Mouse (Mus musculus) neural tube, embryonic 12.5 days (tissue): Measurements from ENCODE around the gene Prr36. TPM values are rescaled to one million over a fixed set of nuclear protein-coding genes. Genes with fewer than 3 reads are reported as not detected.

ENCODE experiments used
- ATAC-seq: fragments of 200-750 bp; cut with Nextera tagmentation; 2 replicates; pipeline ENCODE4 v1.8.0; 2017; ENCODE audit warnings: low read depth, mild to moderate bottlenecking, moderate TSS enrichment, moderate library complexity; ENCODE audit not compliant: low FRiP score
- H3K27ac ChIP-seq: fragments of 300-500 bp; sonication (generic); 2 replicates; pipeline ENCODE4 v1.5.1; 2016
- H3K27me3 ChIP-seq: fragments of 300-500 bp; sonication (generic); replicated peaks from 2 replicates; pipeline ENCODE4 v1.6.1; 2016; ENCODE audit warnings: mild to moderate bottlenecking
- H3K36me3 ChIP-seq: fragments of 300-500 bp; sonication (generic); 2 replicates; pipeline ENCODE4 v1.6.1; 2016; ENCODE audit warnings: mild to moderate bottlenecking
- H3K4me1 ChIP-seq: fragments of 300-500 bp; sonication (generic); 2 replicates; pipeline ENCODE4 v1.6.1; 2016
- H3K4me2 ChIP-seq: fragments of 300-500 bp; sonication (generic); replicated peaks from 2 replicates; pipeline ENCODE4 v1.6.1; 2016; ENCODE audit warnings: mild to moderate bottlenecking
- H3K4me3 ChIP-seq: fragments of 300-500 bp; sonication (generic); 2 replicates; pipeline ENCODE4 v1.5.1; 2016
- H3K9ac ChIP-seq: fragments of 300-500 bp; sonication (generic); 2 replicates; pipeline ENCODE4 v1.6.1; 2016; ENCODE audit warnings: mild to moderate bottlenecking
- H3K9me3 ChIP-seq: fragments of 300-500 bp; sonication (generic); 2 replicates; pipeline ENCODE4 v1.6.1; 2016; ENCODE audit warnings: mild to moderate bottlenecking
- WGBS: fragments of 180-500 bp; shearing (Covaris S2); methylation state at CpG from one replicate; pipeline ENCODE4 v1.1.7; 2016; 5-methylcytosine and 5-hydroxymethylcytosine counted together
- polyA plus RNA-seq: library from polyadenylated mRNA; unstranded; fragments of >200 nt; fragmentation: Nextera tagmentation; extraction: Ambion mirVana; gene quantifications from 2 replicates; pipeline ENCODE4 v1.2.1, GENCODE M21; 2016

Gene Prr36
- polyA plus RNA-seq, 1 experiment from 2014 or later: 40.7 TPM

GRCm38 (mm10) chr8:4189031-4189722 lies 28.1 kb downstream of the Prr36 start:
- Histone ChIP-seq H3K27me3 (no peaks in the 10 kb centered on the region), H3K9me3 (no peaks in the 10 kb centered on the region), H3K36me3 (peaks cover 65% of the 10 kb centered on the region), H3K27ac (no peak overlapping the region), H3K9ac (no peak overlapping the region), H3K4me1 (peaks cover 18% of the 10 kb centered on the region), H3K4me2 (no peak overlapping the region), H3K4me3 (no peak overlapping the region)
- no peak for ATAC-seq
- WGBS: 26% methylated on average over 3 of the region's 3 CpGs

GRCm38 (mm10) chr8:4188605-4189004 lies 28.7 kb downstream of the Prr36 start:
- peaks cover 17% of the 10 kb centered on the region for H3K4me1 ChIP-seq
- no peak overlapping the region for H3K4me3 ChIP-seq
- no peak overlapping the region for H3K27ac ChIP-seq
- H3K9ac ChIP-seq: no peak overlapping the region
- no peaks in the 10 kb centered on the region for H3K9me3 ChIP-seq
- H3K27me3 ChIP-seq: no peaks in the 10 kb centered on the region
- peaks cover 68% of the 10 kb centered on the region for H3K36me3 ChIP-seq
- H3K4me2 ChIP-seq: no peak overlapping the region
- no peak for ATAC-seq

DNA sequence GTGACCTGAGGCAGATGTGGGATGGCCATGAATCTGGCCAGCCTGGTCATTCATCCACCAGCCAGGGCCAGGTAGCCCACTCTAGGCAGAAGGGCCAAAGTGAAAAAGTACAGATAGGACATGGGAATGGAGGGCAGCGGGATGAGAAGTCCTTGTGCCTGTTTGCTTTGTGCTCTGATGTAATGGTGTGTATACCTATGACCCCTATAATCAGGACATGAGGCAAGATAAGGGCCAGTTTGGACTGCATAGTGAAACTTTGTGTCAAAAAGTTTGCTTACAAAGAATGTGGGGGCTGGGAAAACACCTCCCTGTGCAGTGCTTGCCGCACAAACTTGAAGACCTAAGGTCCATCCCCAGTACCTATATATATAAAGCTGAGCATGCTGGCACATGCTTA lies 31.1 kb downstream of the Prr36 start:
- ATAC-seq: no peak
- H3K4me2 ChIP-seq: no peak overlapping the region
- H3K36me3 ChIP-seq: peaks cover 62% of the 10 kb centered on the region
- no peak overlapping the region for H3K4me3 ChIP-seq
- no peaks in the 10 kb centered on the region for H3K4me1 ChIP-seq
- H3K27me3 ChIP-seq: no peaks in the 10 kb centered on the region
- WGBS: 92% methylated on average over 2 of the region's 2 CpGs
- no peaks in the 10 kb centered on the region for H3K9me3 ChIP-seq
- H3K9ac ChIP-seq: no peak overlapping the region
- H3K27ac ChIP-seq: no peak overlapping the region

DNA sequence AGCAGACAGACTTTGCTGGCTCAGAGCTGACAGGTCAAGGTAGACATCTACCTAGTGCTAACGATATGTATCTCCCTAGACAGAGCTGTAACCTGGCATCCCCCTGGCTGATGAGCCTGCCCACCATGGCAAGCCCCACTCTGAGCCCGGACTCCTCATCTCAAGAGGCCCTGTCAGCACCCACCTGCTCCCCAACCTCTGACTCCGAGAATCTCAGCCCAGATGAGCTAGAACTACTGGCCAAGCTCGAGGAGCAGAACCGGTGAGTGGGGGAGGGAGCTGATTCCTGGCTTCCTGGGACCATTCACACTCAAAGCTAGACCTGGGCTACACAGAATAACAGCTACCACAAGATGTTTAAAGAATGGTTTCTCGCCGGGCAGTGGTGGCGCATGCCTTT lies 33.9 kb downstream of the Prr36 start:
- Histone ChIP-seq H3K9me3 (no peaks in the 10 kb centered on the region), H3K36me3 (peaks cover 45% of the 10 kb centered on the region)
- WGBS: 83% methylated on average over 8 of the region's 8 CpGs

GRCm38 (mm10) chr8:4174018-4174417 lies 43.2 kb downstream of the Prr36 start:
- Histone ChIP-seq H3K9me3 (no peaks in the 10 kb centered on the region), H3K4me1 (peaks cover 8% of the 10 kb centered on the region; the same call in 1 of the 2 replicates), H3K4me2 (no peak overlapping the region), H3K27me3 (no peaks in the 10 kb centered on the region), H3K27ac (no peak overlapping the region), H3K9ac (no peak overlapping the region), H3K36me3 (peaks cover 12% of the 10 kb centered on the region), H3K4me3 (no peak overlapping the region)
- ATAC-seq: no peak
- WGBS: 83% methylated on average over 2 of the region's 2 CpGs

More for the DNA sequence above, 33.9 kb downstream of the Prr36 start:
- H3K4me2 ChIP-seq: no peak overlapping the region
- H3K27me3 ChIP-seq: no peaks in the 10 kb centered on the region
- no peak overlapping the region for H3K9ac ChIP-seq
- H3K27ac ChIP-seq: no peak overlapping the region
- no peak overlapping the region for H3K4me3 ChIP-seq
- H3K4me1 ChIP-seq: no peaks in the 10 kb centered on the region
- ATAC-seq: no peak

DNA sequence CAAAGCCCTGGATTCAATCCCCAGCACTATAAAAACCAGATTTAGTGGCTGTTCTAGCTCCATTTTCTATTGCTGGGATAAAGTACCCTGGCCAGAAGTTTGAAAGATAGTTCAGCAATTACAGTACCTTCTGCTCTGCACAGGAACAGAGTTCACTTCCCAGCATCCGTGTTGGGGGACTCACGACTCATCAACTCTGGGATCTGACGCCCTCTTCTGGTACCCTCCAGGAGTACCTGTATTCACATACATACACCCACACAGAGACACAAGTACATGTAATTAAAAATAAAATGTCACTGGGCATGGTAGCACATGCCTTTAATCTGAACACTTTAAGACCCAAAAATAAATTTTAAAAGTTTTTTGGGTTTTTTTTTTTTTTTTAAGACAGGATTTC lies 44.8 kb downstream of the Prr36 start:
- H3K4me1 ChIP-seq: peaks cover 20% of the 10 kb centered on the region; the same call in 1 of the 2 replicates
- WGBS: 73% methylated on average over 3 of the region's 3 CpGs
- no peak for ATAC-seq

DNA sequence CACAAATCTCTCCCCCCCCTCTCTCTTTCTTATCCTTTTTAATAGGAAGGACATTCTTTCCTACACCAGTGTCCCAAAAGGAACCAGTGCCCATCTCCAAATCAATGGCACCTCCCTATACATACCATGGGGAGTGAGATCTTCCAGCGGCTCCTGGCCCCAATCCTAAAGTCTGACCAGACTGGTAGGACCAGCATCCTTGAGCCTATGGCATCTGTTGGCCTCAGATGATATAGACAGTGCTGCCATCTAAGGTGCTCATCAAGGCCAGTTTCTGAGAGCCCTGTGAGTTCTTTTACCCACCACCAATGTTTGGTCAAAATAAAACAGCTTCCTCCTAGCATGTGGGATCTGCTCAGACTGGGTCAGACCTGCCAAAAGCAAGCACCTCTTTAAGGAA lies 49.3 kb downstream of the Prr36 start:
- no peaks in the 10 kb centered on the region for H3K9me3 ChIP-seq
- no peaks in the 10 kb centered on the region for H3K27me3 ChIP-seq
- 93% methylated on average over 1 of the region's 1 CpGs for WGBS
- no peak overlapping the region for H3K27ac ChIP-seq
- peaks cover 26% of the 10 kb centered on the region for H3K4me1 ChIP-seq
- H3K9ac ChIP-seq: no peak overlapping the region
- no peak for ATAC-seq
- H3K4me2 ChIP-seq: peak overlapping the region; percentile 80
- no peak overlapping the region for H3K4me3 ChIP-seq
- no peaks in the 10 kb centered on the region for H3K36me3 ChIP-seq

More for the DNA sequence above, 44.8 kb downstream of the Prr36 start:
- Histone ChIP-seq H3K27ac (no peak overlapping the region), H3K9me3 (no peaks in the 10 kb centered on the region), H3K36me3 (peaks cover 12% of the 10 kb centered on the region), H3K9ac (no peak overlapping the region), H3K4me2 (no peak overlapping the region), H3K4me3 (no peak overlapping the region), H3K27me3 (no peaks in the 10 kb centered on the region)

DNA sequence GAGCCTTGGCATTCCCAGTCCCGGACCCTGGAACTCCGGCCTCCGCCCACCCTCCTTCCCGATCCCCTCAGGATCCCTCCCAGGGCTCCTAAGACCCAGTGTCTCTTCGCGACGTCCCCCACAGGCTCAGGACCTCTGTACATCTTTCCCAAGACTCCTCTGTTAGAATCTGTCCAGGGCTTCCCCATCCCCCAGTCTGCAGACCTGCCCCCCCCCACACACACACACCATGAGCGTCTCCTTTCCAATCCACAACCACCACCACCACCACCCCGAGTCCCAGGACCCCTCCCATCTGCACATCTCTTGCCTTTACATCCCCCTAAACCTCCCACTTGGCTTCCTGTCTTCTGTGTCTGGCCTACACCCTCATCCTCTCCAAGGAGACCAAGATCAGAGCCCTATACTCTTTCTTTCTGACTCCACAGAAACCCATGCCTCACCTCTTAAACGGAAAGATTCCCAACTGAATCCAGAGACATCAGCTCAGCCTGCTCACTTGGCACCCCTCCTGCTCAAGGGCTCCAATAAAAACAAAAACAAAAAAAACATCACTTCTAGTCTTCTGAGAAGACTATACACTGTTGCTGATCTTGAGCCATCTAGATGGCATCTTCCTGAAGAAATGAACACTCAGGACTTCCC lies 50.3 kb downstream of the Prr36 start:
- peak; percentile 11 for ATAC-seq
- Histone ChIP-seq H3K9me3 (no peaks in the 10 kb centered on the region), H3K27me3 (no peaks in the 10 kb centered on the region), H3K9ac (peak overlapping the region; percentile 87), H3K4me1 (peaks cover 26% of the 10 kb centered on the region), H3K27ac (no peak overlapping the region), H3K4me2 (peak overlapping the region; percentile 80), H3K4me3 (peak overlapping the region; percentile 89), H3K36me3 (no peaks in the 10 kb centered on the region)
- 14% methylated on average over 10 of the region's 10 CpGs for WGBS

DNA sequence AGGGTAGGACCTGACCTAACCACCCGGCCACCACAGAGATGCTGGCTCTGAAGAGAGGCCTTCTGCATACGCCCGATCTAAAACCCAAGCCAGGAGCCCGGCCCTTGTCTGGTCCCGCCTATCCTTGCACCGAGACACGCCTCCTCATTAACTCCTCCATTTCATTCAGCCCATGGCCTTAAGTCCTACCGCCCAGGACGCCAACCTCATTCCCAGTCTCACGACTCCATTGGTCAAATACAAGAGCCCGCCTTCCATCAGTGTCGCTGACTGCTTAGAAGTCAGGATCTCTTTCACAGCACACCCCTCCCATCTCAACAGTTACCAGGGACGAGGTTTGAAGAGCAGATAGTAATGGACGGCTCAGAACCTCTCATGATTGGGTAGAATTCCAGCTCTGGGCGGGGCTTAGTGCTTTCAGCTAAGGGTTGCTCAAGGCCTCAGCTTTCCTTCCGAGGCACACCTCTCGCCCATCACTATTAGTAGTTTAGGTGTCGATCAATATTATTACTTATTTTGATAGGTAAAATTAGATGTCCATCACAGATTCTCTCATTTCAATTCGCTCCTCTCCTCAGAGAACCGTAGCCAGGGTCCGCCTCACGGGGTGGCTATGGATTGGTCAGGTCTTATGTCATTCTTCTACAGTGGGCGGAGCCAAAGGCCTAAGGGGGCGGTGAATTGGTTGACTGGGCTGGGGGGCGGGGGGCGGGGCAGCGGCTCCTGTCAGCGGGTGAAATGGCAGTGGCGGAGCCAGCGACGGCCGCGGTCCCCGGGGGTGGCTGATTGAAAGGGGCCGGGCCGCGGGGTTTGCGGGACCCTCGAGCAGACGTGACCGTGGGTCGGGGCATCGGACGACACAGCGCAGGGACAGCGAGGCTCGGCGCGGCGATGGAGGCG lies 51.2 kb downstream of the Prr36 start, which contains the start of gene Evi5l:
TSS of gene Evi5l (plus strand) at position 716 of the 900 bp plus-strand sequence.
- H3K4me2 ChIP-seq: peak within 1 kb of the TSS; percentile 80
- no peaks in the 10 kb centered on the region for H3K36me3 ChIP-seq
- H3K9me3 ChIP-seq: no peaks in the 10 kb centered on the region
- peak; percentile 98 for ATAC-seq
- no peak within 1 kb of the TSS for H3K27ac ChIP-seq
- H3K9ac ChIP-seq: peak within 1 kb of the TSS; percentile 87
- WGBS: under 1% methylated on average over 51 of the region's 51 CpGs
- no peaks in the 10 kb centered on the region for H3K27me3 ChIP-seq
- peak within 1 kb of the TSS; percentile 89 for H3K4me3 ChIP-seq
- peaks cover 26% of the 10 kb centered on the region for H3K4me1 ChIP-seq

GRCm38 (mm10) chr8:4165176-4165851 lies 51.9 kb downstream of the Prr36 start:
- Histone ChIP-seq H3K9me3 (no peaks in the 10 kb centered on the region), H3K4me2 (peak overlapping the region; percentile 59), H3K4me3 (peak overlapping the region; percentile 37), H3K27ac (no peak overlapping the region), H3K4me1 (peaks cover 26% of the 10 kb centered on the region), H3K36me3 (no peaks in the 10 kb centered on the region), H3K27me3 (no peaks in the 10 kb centered on the region), H3K9ac (peak overlapping the region; percentile 49)
- 3% methylated on average over 13 of the region's 13 CpGs for WGBS
- no peak; the same call in 1 of the 2 replicates for ATAC-seq

- Histone ChIP-seq H3K36me3 (no peaks in the 10 kb centered on the region), H3K9me3 (no peaks in the 10 kb centered on the region), H3K4me2 (no peak overlapping the region), H3K27me3 (no peaks in the 10 kb centered on the region), H3K9ac (no peak overlapping the region), H3K4me1 (peaks cover 9% of the 10 kb centered on the region), H3K27ac (no peak overlapping the region), H3K4me3 (no peak overlapping the region)
- ATAC-seq: no peak
- WGBS: 67% methylated on average over 4 of the region's 4 CpGs
Measured at GRCm38 (mm10) chr8:4162786-4163185, 54.5 kb downstream of the Prr36 start.
